Comparison of ENCODE assay signal across 8 mouse cellular contexts in genomic region chr12:28589090-28589868, GRCm38 (mm10). TPM values are rescaled to one million over a fixed set of nuclear protein-coding genes. Genes with fewer than 3 reads are reported as not detected.
DNase-seq lines count a peak whose midpoint lies in the region; ATAC-seq and TF ChIP-seq lines count a peak whose summit lies in the region.

No protein-coding gene starts in this region.

- peaks cover 3% of the 10 kb centered on the region; the same call in 1 of the 2 replicates for H3K27me3 ChIP-seq in intestine, postnatal 0 days (replicated peaks; ENCODE audit: control insufficient read depth, insufficient read depth, low read length)
- no peaks in the 10 kb centered on the region; the same call in 1 of the 2 replicates for H3K27me3 ChIP-seq in midbrain, embryonic 11.5 days (ENCODE audit: control insufficient read depth, insufficient read depth, low read length)
- 0 out of 2 replicates have a peak, but pooled peaks cover 3% of the 10 kb centered on the region for H3K27me3 ChIP-seq in small intestine, adult 2 months (ENCODE audit: control insufficient read depth, insufficient read depth, low read length)

- no peak overlapping the region for H3K9ac ChIP-seq in intestine, postnatal 0 days (ENCODE audit: low read depth, low read length)
- H3K9ac ChIP-seq in midbrain, embryonic 11.5 days (ENCODE audit: low read length): peak overlapping the region; percentile 50

- no peaks in the 10 kb centered on the region for H3K9me3 ChIP-seq in intestine, postnatal 0 days (ENCODE audit: control insufficient read depth)
- H3K9me3 ChIP-seq in midbrain, embryonic 11.5 days (ENCODE audit: control insufficient read depth, low read length): no peaks in the 10 kb centered on the region

- peak overlapping the region; percentile 71 for H3K4me2 ChIP-seq in intestine, postnatal 0 days (replicated peaks; ENCODE audit: low read depth)
- H3K4me2 ChIP-seq in midbrain, embryonic 11.5 days: peak overlapping the region; percentile 47

- DNase-seq in adrenal gland, postnatal 10 days: peak; percentile 89
- peak; percentile 61 for DNase-seq in embryo, embryonic 11.5 days (ENCODE audit: low read depth, low spot score)
- peak; percentile 24 for DNase-seq in gonadal fat pad, adult 2 months (ENCODE audit: low read depth)
- peak; percentile 90 to 91 for DNase-seq in left cerebral cortex, postnatal 36 days (ENCODE audit: low spot score in 2 of 2)
- peak; percentile 96 for DNase-seq in midbrain, embryonic 11.5 days (ENCODE audit: low spot score, missing footprints)

- H3K4me1 ChIP-seq in intestine, postnatal 0 days (replicated peaks; ENCODE audit: control insufficient read depth, insufficient read depth, low read length): no peaks in the 10 kb centered on the region
- peaks cover 3% of the 10 kb centered on the region; the same call in 1 of the 2 replicates for H3K4me1 ChIP-seq in midbrain, embryonic 11.5 days (ENCODE audit: control insufficient read depth, insufficient read depth, low read length)
- peaks cover 2% of the 10 kb centered on the region; the same call in 1 of the 2 replicates for H3K4me1 ChIP-seq in small intestine, adult 2 months (ENCODE audit: control insufficient read depth, insufficient read depth, insufficient read length, low read length)

- peak; percentile 95 for TF ChIP-seq CTCF in intestine, postnatal 0 days (IDR thresholded peaks at IDR 0.05; ENCODE audit: low read depth)
- TF ChIP-seq CTCF in small intestine, adult 2 months (IDR thresholded peaks at IDR 0.05; ENCODE audit: extremely low read depth, insufficient read length, insufficient replicate concordance, low read depth, low read length): peak; percentile 72; the same call in 1 of the 2 replicates

- H3K36me3 ChIP-seq in intestine, postnatal 0 days (ENCODE audit: control insufficient read depth, insufficient read depth): no peaks in the 10 kb centered on the region
- no peaks in the 10 kb centered on the region for H3K36me3 ChIP-seq in midbrain, embryonic 11.5 days (ENCODE audit: control insufficient read depth, insufficient read depth, low read length)
- no peaks in the 10 kb centered on the region for H3K36me3 ChIP-seq in small intestine, adult 2 months (ENCODE audit: control insufficient read depth, insufficient read depth, low read length)

- peak; percentile 82 for ATAC-seq in intestine, postnatal 0 days
- peak; percentile 88 for ATAC-seq in midbrain, embryonic 11.5 days (ENCODE audit: low FRiP score)
- ATAC-seq in erythroblast, adult 5-6 weeks (replicated peaks; ENCODE audit: low FRiP score, poor library complexity, severe bottlenecking): no peak

- H3K4me3 ChIP-seq in intestine, postnatal 0 days (ENCODE audit: low read depth, low read length): peak overlapping the region; percentile 31
- H3K4me3 ChIP-seq in midbrain, embryonic 11.5 days (ENCODE audit: low read depth, low read length): peak overlapping the region; percentile 28
- peak overlapping the region; percentile 49 for H3K4me3 ChIP-seq in small intestine, adult 2 months (ENCODE audit: low read depth, low read length)

- no peak overlapping the region for H3K27ac ChIP-seq in intestine, postnatal 0 days (ENCODE audit: low read depth, low read length)
- H3K27ac ChIP-seq in midbrain, embryonic 11.5 days (ENCODE audit: low read depth, low read length): no peak overlapping the region
- no peak overlapping the region for H3K27ac ChIP-seq in small intestine, adult 2 months (ENCODE audit: insufficient read depth, low read depth, low read length)

- TF ChIP-seq POLR2A in small intestine, adult 2 months (IDR thresholded peaks at IDR 0.05; ENCODE audit: low read depth, low read length): no peak

- intact Hi-C loops in left cerebral cortex, postnatal 36 days (cut with DNase I): loop anchor here (10.0 kb wide), 2 partner anchors 386 to 946 kb away; no protein-coding TSS in a partner anchor

- WGBS in intestine, postnatal 0 days: 7% methylated on average over 24 of the region's 24 CpGs
- 8% methylated on average over 23 of the region's 24 CpGs for WGBS in midbrain, embryonic 11.5 days
- 9% methylated on average over 24 of the region's 24 CpGs for WGBS in small intestine, adult 2 months

RNA-seq across cellular contexts. Expression of gene Allc, which starts 7.0 kb away (rescaled TPM):
- not detected for total RNA-seq in adrenal gland, postnatal 10 days (2021)
- polyA plus RNA-seq in gonadal fat pad, adult 2 months (2012; rRNA removed): 0.36 and 0.93 TPM in 2 replicates
- polyA plus RNA-seq in intestine, postnatal 0 days (2015; fragmentation: Nextera tagmentation; extraction: Ambion mirVana): not detected in 2 replicates
- 1 to 10 TPM; 1.2 to 1.3 TPM for total RNA-seq in left cerebral cortex, postnatal 36 days (2021)
- polyA plus RNA-seq in midbrain, embryonic 11.5 days (2014; fragmentation: Nextera tagmentation; extraction: Ambion mirVana): not detected in 2 replicates
- not detected in 2 replicates for polyA plus RNA-seq in small intestine, adult 2 months (2012; rRNA removed)
- not detected in 2 replicates for total RNA-seq in erythroblast, adult 5-6 weeks (2015; ENCODE audit: low replicate concordance)
- total RNA-seq in erythroblast, adult 5-6 weeks (2017; ENCODE audit: low replicate concordance): not detected in 2 replicates

RNA-seq across cellular contexts. Expression of gene Colec11, which starts 33.9 kb away (rescaled TPM):
- 10 to 100 TPM in 1 of 2 experiments, 1 to 10 TPM in 1; 7.5 to 12.7 TPM for total RNA-seq in adrenal gland, postnatal 10 days (2021)
- polyA plus RNA-seq in gonadal fat pad, adult 2 months (2012; rRNA removed): 2.0 and 2.5 TPM in 2 replicates
- polyA plus RNA-seq in intestine, postnatal 0 days (2015; fragmentation: Nextera tagmentation; extraction: Ambion mirVana): 0.58 and 0.85 TPM in 2 replicates
- total RNA-seq in left cerebral cortex, postnatal 36 days (2021): under 1 TPM; 0.57 to 0.59 TPM
- 0.11 and 0.22 TPM in 2 replicates for polyA plus RNA-seq in midbrain, embryonic 11.5 days (2014; fragmentation: Nextera tagmentation; extraction: Ambion mirVana)
- polyA plus RNA-seq in small intestine, adult 2 months (2012; rRNA removed): 0.10 and 0.13 TPM in 2 replicates
- total RNA-seq in erythroblast, adult 5-6 weeks (2015; ENCODE audit: low replicate concordance): 1.0 TPM in 1 of 2 replicates, not detected in the other
- total RNA-seq in erythroblast, adult 5-6 weeks (2017; ENCODE audit: low replicate concordance): not detected in 2 replicates

RNA-seq across cellular contexts. Expression of gene Dcdc2c, which starts 37.1 kb away (rescaled TPM):
- not detected for total RNA-seq in adrenal gland, postnatal 10 days (2021)
- polyA plus RNA-seq in gonadal fat pad, adult 2 months (2012; rRNA removed): not detected in 2 replicates
- not detected in 2 replicates for polyA plus RNA-seq in intestine, postnatal 0 days (2015; fragmentation: Nextera tagmentation; extraction: Ambion mirVana)
- total RNA-seq in left cerebral cortex, postnatal 36 days (2021): 1 to 10 TPM in 1 of 2 experiments, under 1 TPM in 1; 0.79 to 1.1 TPM
- 0.10 and 0.18 TPM in 2 replicates for polyA plus RNA-seq in midbrain, embryonic 11.5 days (2014; fragmentation: Nextera tagmentation; extraction: Ambion mirVana)
- not detected in 2 replicates for polyA plus RNA-seq in small intestine, adult 2 months (2012; rRNA removed)
- total RNA-seq in erythroblast, adult 5-6 weeks (2015; ENCODE audit: low replicate concordance): not detected in 2 replicates
- total RNA-seq in erythroblast, adult 5-6 weeks (2017; ENCODE audit: low replicate concordance): not detected in 2 replicates

RNA-seq across cellular contexts. Expression of gene Rps7, which starts 46.5 kb away (rescaled TPM):
- 100 to 1,000 TPM; 512 to 544 TPM for total RNA-seq in adrenal gland, postnatal 10 days (2021)
- polyA plus RNA-seq in gonadal fat pad, adult 2 months (2012; rRNA removed): 322 and 337 TPM in 2 replicates
- 486 and 504 TPM in 2 replicates for polyA plus RNA-seq in intestine, postnatal 0 days (2015; fragmentation: Nextera tagmentation; extraction: Ambion mirVana)
- total RNA-seq in left cerebral cortex, postnatal 36 days (2021): 100 to 1,000 TPM; 261 to 290 TPM
- polyA plus RNA-seq in midbrain, embryonic 11.5 days (2014; fragmentation: Nextera tagmentation; extraction: Ambion mirVana): 750 and 791 TPM in 2 replicates
- 56.0 and 82.1 TPM in 2 replicates for polyA plus RNA-seq in small intestine, adult 2 months (2012; rRNA removed)
- 581 and 663 TPM in 2 replicates for total RNA-seq in erythroblast, adult 5-6 weeks (2015; ENCODE audit: low replicate concordance)
- 566 and 639 TPM in 2 replicates for total RNA-seq in erythroblast, adult 5-6 weeks (2017; ENCODE audit: low replicate concordance)

Comparison
In these comparisons a context has a peak if more than half of its experiments do, and no peak if none do; other contexts are left out.
1. DNase-seq: peak in every context shown above with its lines; median percentile 96 in midbrain, embryonic 11.5 days; 90 in left cerebral cortex, postnatal 36 days; 89 in adrenal gland, postnatal 10 days; 61 in embryo, embryonic 11.5 days; 24 in gonadal fat pad, adult 2 months.